In the genomic region with DNA sequence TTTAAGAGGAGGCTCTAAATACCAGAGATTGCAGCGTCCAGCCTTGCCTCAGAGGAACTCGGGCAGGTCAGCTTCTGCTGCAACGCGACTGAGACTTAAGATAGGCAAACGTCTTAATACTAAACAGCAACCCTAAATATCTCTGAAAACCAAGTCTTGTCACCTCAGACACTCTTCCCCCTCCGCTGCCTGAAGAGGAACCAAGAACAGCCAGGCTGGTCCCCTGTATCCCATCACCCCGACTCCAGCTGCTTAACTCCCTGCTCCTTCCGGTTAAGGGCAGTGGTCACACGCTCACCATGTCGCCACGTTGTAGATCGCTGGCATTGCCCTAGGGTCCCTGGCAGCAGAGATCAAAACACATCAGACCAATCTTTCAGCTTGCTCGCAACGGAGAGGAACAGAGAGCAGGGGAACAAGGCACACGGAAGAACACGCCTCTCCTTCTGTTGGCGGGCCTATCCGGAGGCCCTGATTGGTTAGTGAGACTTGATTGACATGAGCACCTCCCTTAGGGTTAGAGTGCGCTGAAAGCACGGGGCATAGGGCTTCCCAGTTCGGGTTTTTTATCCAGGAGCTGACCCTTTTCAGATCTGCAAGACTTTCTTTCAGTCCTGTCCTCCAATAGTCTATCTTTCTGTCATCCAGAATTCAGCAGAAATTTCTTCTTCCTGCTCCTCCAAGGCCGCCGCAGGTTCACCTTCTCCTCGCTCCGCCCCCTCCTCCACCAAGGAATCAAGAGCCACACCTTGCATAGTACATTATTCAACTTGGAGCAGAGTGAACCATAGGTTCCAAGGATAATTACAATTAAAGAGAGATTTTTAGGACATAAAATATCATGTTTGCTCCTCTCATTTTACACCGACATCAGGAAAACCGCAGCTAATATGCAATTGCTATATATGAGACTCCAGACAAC, we compare ENCODE assay signal across 8 mouse cellular contexts. TPM values are rescaled to one million over a fixed set of nuclear protein-coding genes. Genes with fewer than 3 reads are reported as not detected.
DNase-seq lines count a peak whose midpoint lies in the region; ATAC-seq and TF ChIP-seq lines count a peak whose summit lies in the region.
"Not testable (repeated sequence)": the region's sequence is repeated elsewhere in the genome, so short reads cannot be mapped to it uniquely, and the experiment has no call there.

Gene Zfp935 (minus strand): TSS at position 323 of the 922 bp plus-strand sequence.

- H3K27ac ChIP-seq in ES-Bruce4 (ENCODE audit: insufficient read depth, low read length) = peak within 1 kb of the TSS; percentile 78; the same call in 1 of the 2 replicates
- not testable (repeated sequence) for H3K27ac ChIP-seq in forebrain, embryonic 16.5 days (ENCODE audit: low read length)
- 0 out of 2 replicates have a peak within 1 kb of the TSS, but pooled peaks have one; percentile 51 for H3K27ac ChIP-seq in neural tube, embryonic 15.5 days (replicated peaks)

- not testable (repeated sequence) for TF ChIP-seq CTCF in ES-Bruce4 (IDR thresholded peaks at IDR 0.05; ENCODE audit: low read depth, low read length)

- peak within 1 kb of the TSS; percentile 77; the same call in 1 of the 2 replicates for H3K9ac ChIP-seq in ES-Bruce4 (ENCODE audit: low read depth, poor library complexity, severe bottlenecking)
- H3K9ac ChIP-seq in forebrain, embryonic 16.5 days (replicated peaks; ENCODE audit: low read depth, low read length) = peak within 1 kb of the TSS; percentile 52
- peak within 1 kb of the TSS; percentile 52 for H3K9ac ChIP-seq in neural tube, embryonic 15.5 days (replicated peaks)

- peaks cover 24% of the 10 kb centered on the region for H3K9me3 ChIP-seq in ES-Bruce4 (replicated peaks; ENCODE audit: control insufficient read depth, insufficient read depth, low read length, poor library complexity, severe bottlenecking)
- H3K9me3 ChIP-seq in forebrain, embryonic 16.5 days (ENCODE audit: control insufficient read depth, low read length) = not testable (repeated sequence)
- peaks cover 15% of the 10 kb centered on the region for H3K9me3 ChIP-seq in neural tube, embryonic 15.5 days (replicated peaks)

- TF ChIP-seq EP300 in ES-Bruce4 (IDR thresholded peaks at IDR 0.05; ENCODE audit: insufficient read depth, low read depth, low read length) = not testable (repeated sequence)

- H3K4me1 ChIP-seq in ES-Bruce4 (ENCODE audit: control insufficient read depth, insufficient read depth, low read length); forebrain, embryonic 16.5 days (replicated peaks; ENCODE audit: control insufficient read depth, insufficient read depth, low read length); neural tube, embryonic 15.5 days: not testable (repeated sequence)

- TF ChIP-seq POLR2A in ES-Bruce4 (IDR thresholded peaks at IDR 0.05; ENCODE audit: insufficient read depth, low read length) = not testable (repeated sequence)

- DNase-seq in cerebellum, adult 11-12 months = peak; percentile 74
- peak; percentile 70 to 81 for DNase-seq in heart, postnatal 36 days
- peak; percentile 52 to 83 for DNase-seq in layer of hippocampus, adult 18-20 months (ENCODE audit: low spot score in 2 of 2)
- peak; percentile 80 to 81 for DNase-seq in lung, adult 18-20 months
- peak; percentile 64 to 77 for DNase-seq in thymus, adult 18-20 months

- peak within 1 kb of the TSS; percentile 96 for H3K4me3 ChIP-seq in ES-Bruce4 (ENCODE audit: low read depth, low read length)
- H3K4me3 ChIP-seq in forebrain, embryonic 16.5 days (replicated peaks; ENCODE audit: low read length) = peak within 1 kb of the TSS; percentile 44
- peak within 1 kb of the TSS; percentile 47 for H3K4me3 ChIP-seq in neural tube, embryonic 15.5 days (replicated peaks)

- not testable (repeated sequence) for H3K36me3 ChIP-seq in ES-Bruce4 (ENCODE audit: control insufficient read depth, insufficient read depth, low read length, poor library complexity, severe bottlenecking); forebrain, embryonic 16.5 days (ENCODE audit: control insufficient read depth, insufficient read depth)
- H3K36me3 ChIP-seq in neural tube, embryonic 15.5 days = peaks cover 13% of the 10 kb centered on the region; the same call in 1 of the 2 replicates

- WGBS in forebrain, embryonic 16.5 days = 2% methylated on average over 25 of the region's 27 CpGs
- 4% methylated on average over 27 of the region's 27 CpGs for WGBS in neural tube, embryonic 15.5 days

- not testable (repeated sequence) for H3K27me3 ChIP-seq in ES-Bruce4 (ENCODE audit: control insufficient read depth, insufficient read depth, low read length, poor library complexity, severe bottlenecking); forebrain, embryonic 16.5 days (replicated peaks; ENCODE audit: control insufficient read depth, insufficient read depth, low read length); neural tube, embryonic 15.5 days (replicated peaks)

- peak within 1 kb of the TSS; percentile 39 for H3K4me2 ChIP-seq in forebrain, embryonic 16.5 days (ENCODE audit: low read length)
- H3K4me2 ChIP-seq in neural tube, embryonic 15.5 days = peak within 1 kb of the TSS; percentile 54

- ATAC-seq in forebrain, embryonic 16.5 days = peak; percentile 59; the same call in 1 of the 2 replicates
- ATAC-seq in neural tube, embryonic 15.5 days (ENCODE audit: low FRiP score) = not testable (repeated sequence)

- intact Hi-C loops in heart, postnatal 36 days (cut with DNase I) = not testable (repeated sequence)

RNA-seq across cellular contexts. Expression of gene Zfp935, which starts in this region (rescaled TPM):
- polyA plus RNA-seq in ES-Bruce4 (2011; ENCODE audit: insufficient read depth, insufficient read length, low read depth, missing spikeins) = not detected in 2 replicates
- not detected in 2 replicates for polyA plus RNA-seq in forebrain, embryonic 16.5 days (2015; fragmentation: Nextera tagmentation; extraction: Ambion mirVana)
- not detected for total RNA-seq in heart, postnatal 36 days (2021)
- total RNA-seq in layer of hippocampus, adult 18-20 months (2021) = 1 to 10 TPM in 1 of 2 experiments, under 1 TPM in 1; 0.92 to 2.1 TPM
- polyA plus RNA-seq in neural tube, embryonic 15.5 days (2015; fragmentation: Nextera tagmentation; extraction: Ambion mirVana) = not detected in 2 replicates

Comparison
In these comparisons a context has a peak if more than half of its experiments do, and no peak if none do; other contexts are left out.
1. Peak in ATAC-seq, H3K4me3 ChIP-seq, H3K9ac ChIP-seq and H3K4me2 ChIP-seq in forebrain, embryonic 16.5 days; RNA of the gene not detected or under 1 TPM.
2. Peak in DNase-seq in heart, postnatal 36 days; RNA of the gene not detected or under 1 TPM.
3. H3K4me3 ChIP-seq: peak in every context shown above with its lines; median percentile 96 in ES-Bruce4; 47 in neural tube, embryonic 15.5 days; 44 in forebrain, embryonic 16.5 days.